Mouse (Mus musculus): ENCODE data around the gene Sprr2a1.
"Not testable (repeated sequence)": the region's sequence is repeated elsewhere in the genome, so short reads cannot be mapped to it uniquely, and the experiment has no call there.

DNA sequence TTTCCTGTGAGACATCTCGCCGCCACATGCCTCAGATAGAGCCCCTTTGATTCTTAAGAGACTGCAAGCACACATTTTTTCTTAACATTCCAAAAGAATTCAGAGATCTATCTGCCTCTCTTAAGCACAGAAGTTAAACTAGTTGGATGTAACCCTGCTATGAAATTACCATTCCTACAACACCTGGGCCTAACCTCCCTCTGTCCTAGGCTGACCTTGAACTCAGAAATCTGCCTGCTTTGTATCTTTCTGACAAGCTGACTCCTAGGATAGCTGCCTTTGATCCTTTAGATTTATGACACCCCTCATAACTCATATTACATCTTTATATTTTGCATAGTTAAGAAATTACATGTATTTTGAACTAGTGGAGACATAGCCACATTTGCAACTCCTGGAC lies 47.9 kb downstream of the Sprr2a1 start:
- not testable (repeated sequence) for TF ChIP-seq CTCF (IDR thresholded peaks at IDR 0.05; ENCODE audit: insufficient read depth, low read length); POLR2A (IDR thresholded peaks at IDR 0.05; ENCODE audit: borderline replicate concordance, extremely low read depth, low read depth, low read length)
